Mouse (Mus musculus) gastrocnemius, adult 8-10 months (tissue): ENCODE results near the gene Trmu. TPM values are rescaled to one million over a fixed set of nuclear protein-coding genes. Genes with fewer than 3 reads are reported as not detected.
"Not testable (repeated sequence)": the region's sequence is repeated elsewhere in the genome, so short reads cannot be mapped to it uniquely, and the experiment has no call there.

ENCODE experiments used
- DNase-seq, 2 experiments: peaks; one replicate each; pipeline ENCODE4 v3.0.0; 2022; ENCODE audit warnings: low spot score in 2 of 2
- total RNA-seq, 4 experiments: library from RNA; stranded (reverse); gene quantifications; 2 replicates each; pipeline ENCODE4 v1.2.4; 2022

The Trmu gene
- 10 to 100 TPM in 2 of 4 experiments, 1 to 10 TPM in 2; 7.7 to 14.1 (median 9.8) TPM for total RNA-seq

- DNase-seq = peak; percentile 77 to 85
Observed at GRCm38 (mm10) chr15:85878848-85879497, at the start of gene Trmu. Gene Trmu, plus strand, starts transcription at chr15:85879312.

- DNase-seq = no peak
Observed at GRCm38 (mm10) chr15:85829470-85829869, 49.6 kb upstream of the Trmu start.

GRCm38 (mm10) chr15:85831954-85832590, 47.0 kb upstream of the Trmu start, which contains the start of gene Ttc38:
Gene Ttc38, plus strand, starts transcription at chr15:85832306.
- DNase-seq = peak; percentile 67 to 82

- no peak for DNase-seq
Observed at GRCm38 (mm10) chr15:85832599-85832998, 46.5 kb upstream of the Trmu start.

GRCm38 (mm10) chr15:85835335-85835734, 43.8 kb upstream of the Trmu start:
- DNase-seq = no peak

GRCm38 (mm10) chr15:85836887-85837286, 42.2 kb upstream of the Trmu start:
- no peak for DNase-seq

- DNase-seq = no peak
Observed at GRCm38 (mm10) chr15:85840983-85841382, 38.1 kb upstream of the Trmu start.

- no peak for DNase-seq
Observed at GRCm38 (mm10) chr15:85841796-85842360, 37.2 kb upstream of the Trmu start.

GRCm38 (mm10) chr15:85845071-85845470, 34.0 kb upstream of the Trmu start:
- DNase-seq = no peak

GRCm38 (mm10) chr15:85851656-85852392, 27.3 kb upstream of the Trmu start:
- DNase-seq = no peak

- no peak for DNase-seq
Observed at GRCm38 (mm10) chr15:85858980-85859489, 20.1 kb upstream of the Trmu start.

- peak; percentile 91 to 92 for DNase-seq
Observed at GRCm38 (mm10) chr15:85859490-85860031, 19.6 kb upstream of the Trmu start, which contains the start of gene Gtse1. Gene Gtse1, plus strand, starts transcription at chr15:85859745.

- DNase-seq = not testable (repeated sequence)
Observed at GRCm38 (mm10) chr15:85865913-85866312, 13.2 kb upstream of the Trmu start.

- peak; percentile 35 to 47 for DNase-seq
Observed at GRCm38 (mm10) chr15:85867696-85868095, 11.4 kb upstream of the Trmu start.

GRCm38 (mm10) chr15:85877336-85877735, 1.8 kb upstream of the Trmu start:
- DNase-seq = no peak

GRCm38 (mm10) chr15:85879498-85879895, 385 bp downstream of the Trmu start:
- DNase-seq = peak in 1 of 2 experiments; percentile 20

- DNase-seq = peak; percentile 57 to 62
Observed at GRCm38 (mm10) chr15:85885606-85886005, 6.5 kb downstream of the Trmu start.

GRCm38 (mm10) chr15:85889235-85889634, 10.1 kb downstream of the Trmu start:
- DNase-seq = no peak

GRCm38 (mm10) chr15:85891971-85892370, 12.9 kb downstream of the Trmu start:
- no peak for DNase-seq

GRCm38 (mm10) chr15:85892498-85893118, 13.5 kb downstream of the Trmu start:
- DNase-seq = no peak

GRCm38 (mm10) chr15:85893871-85894270, 14.8 kb downstream of the Trmu start:
- DNase-seq = no peak
